Mouse (Mus musculus): ENCODE data around the gene Patl2.

DNA sequence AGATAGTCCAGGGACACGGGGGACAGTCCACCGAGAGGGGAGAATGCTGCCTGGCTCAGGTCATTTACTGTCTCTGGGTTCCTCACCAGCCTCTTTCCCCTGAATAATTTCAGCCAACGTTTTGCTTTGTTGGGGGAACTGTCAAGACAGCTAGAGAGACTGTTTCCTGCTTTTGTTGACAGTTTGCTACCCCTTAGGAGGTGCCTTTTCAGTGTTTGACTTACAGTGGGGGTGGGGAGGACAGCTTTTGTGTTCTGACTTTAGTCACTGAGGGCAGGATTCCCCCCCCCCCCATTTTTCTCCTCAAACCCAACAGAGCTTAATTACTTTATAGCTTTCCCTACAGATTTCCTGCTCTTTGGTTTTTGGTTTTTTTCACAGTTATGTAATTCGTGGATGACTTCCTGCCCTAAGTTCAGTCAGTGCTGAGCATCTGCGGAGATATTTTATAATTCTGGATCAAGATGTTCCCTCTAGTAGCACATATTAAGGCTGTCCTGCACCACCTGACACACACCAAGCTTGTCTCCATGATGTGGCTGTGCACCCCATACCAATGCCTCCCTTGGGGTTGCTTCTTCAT, 59.1 kb downstream of the Patl2 start:
- TF ChIP-seq CTCF (IDR thresholded peaks at IDR 0.05) (no peak), EP300 (IDR thresholded peaks at IDR 0.05; ENCODE audit: insufficient read depth, low read depth, low read length) (no peak)
